31 mouse cellular contexts compared by ENCODE assay signal in genomic region chr11:82421909-82422308, GRCm38 (mm10). TPM values are rescaled to one million over a fixed set of nuclear protein-coding genes. Genes with fewer than 3 reads are reported as not detected.
DNase-seq lines count a peak whose midpoint lies in the region; ATAC-seq and TF ChIP-seq lines count a peak whose summit lies in the region.
"Had no signal": no experiment of that assay in that cellular context is flagged by ENCODE, and none has a peak within 500 bp of the region (broad histone marks: within the 10 kb centered on the region; RNA-seq: fewer than 3 reads in every experiment).

No protein-coding gene starts in this region.

- no peak overlapping the region for H3K4me3 ChIP-seq in left cerebral cortex, adult 2 months
- H3K4me3 ChIP-seq in embryonic facial prominence, embryonic 14.5 days (ENCODE audit: low read depth, low read length) = no peak overlapping the region
- H3K4me3 ChIP-seq: embryonic facial prominence, embryonic 12.5 days; gastrocnemius, adult 2 months; heart, embryonic 12.5 days; kidney, embryonic 15.5 days; liver, embryonic 12.5 days had no signal

- no peaks in the 10 kb centered on the region for H3K27me3 ChIP-seq in embryonic facial prominence, embryonic 14.5 days (replicated peaks; ENCODE audit: control insufficient read depth, insufficient read depth, low read length)
- H3K27me3 ChIP-seq: heart, embryonic 12.5 days; kidney, embryonic 15.5 days; liver, embryonic 12.5 days had no signal

- H3K4me1 ChIP-seq in embryonic facial prominence, embryonic 14.5 days (ENCODE audit: control insufficient read depth, insufficient read depth, low read length) = no peaks in the 10 kb centered on the region
- H3K4me1 ChIP-seq: heart, embryonic 12.5 days; liver, embryonic 12.5 days had no signal

- no peak overlapping the region for H3K4me2 ChIP-seq in embryonic facial prominence, embryonic 14.5 days (ENCODE audit: low read depth, low read length)
- H3K4me2 ChIP-seq: embryonic facial prominence, embryonic 12.5 days; heart, embryonic 12.5 days; kidney, embryonic 15.5 days; liver, embryonic 12.5 days had no signal

- TF ChIP-seq POLR2A in brain, embryonic 14.5 days (IDR thresholded peaks at IDR 0.05; ENCODE audit: borderline replicate concordance, extremely low read depth, insufficient read depth, insufficient read length, poor library complexity, severe bottlenecking) = no peak

- intact Hi-C loops in left cerebral cortex, postnatal 4 days (cut with DNase I) = no loop called here
- intact Hi-C loops in left cerebral cortex, adult 2 months (cut with DNase I) = no loop called here
- intact Hi-C loops in heart, postnatal 10 days (cut with DNase I) = no loop called here

- peak; percentile 50; the same call in 1 of the 2 replicates for ATAC-seq in embryonic facial prominence, embryonic 14.5 days (ENCODE audit: low read depth)
- ATAC-seq: forebrain, embryonic 16.5 days; inflammation-experienced regulatory T-cells, adult 6 months; liver, embryonic 12.5 days; liver, postnatal 0 days; Patski had no signal

- H3K27ac ChIP-seq in left cerebral cortex, adult 2 months = no peak overlapping the region
- no peak overlapping the region for H3K27ac ChIP-seq in embryonic facial prominence, embryonic 14.5 days (replicated peaks; ENCODE audit: low read depth, low read length)
- H3K27ac ChIP-seq: embryonic facial prominence, embryonic 12.5 days; gastrocnemius, adult 2 months; kidney, embryonic 15.5 days; liver, embryonic 12.5 days had no signal

- WGBS in embryonic facial prominence, embryonic 14.5 days = 17% methylated on average over 5 of the region's 5 CpGs

- peak; percentile 9 for DNase-seq in embryo, embryonic 10 days (ENCODE audit: low spot score)
- no peak for DNase-seq in embryo, embryonic 9.5 days (ENCODE audit: extremely low spot score)
- peak; percentile 80 for DNase-seq in left cerebral cortex, postnatal 4 days
- no peak for DNase-seq in left cerebral cortex, adult 2 months (ENCODE audit: extremely low spot score in 1 of 2, low spot score in 2 of 2)
- DNase-seq in brain, embryonic 14.5 days (ENCODE audit: low read depth) = peak; percentile 2
- DNase-seq in embryonic facial prominence, embryonic 14.5 days (ENCODE audit: low spot score) = peak; percentile 12
- DNase-seq in heart, postnatal 10 days = no peak
- no peak for DNase-seq in thymus, postnatal 4 days
- DNase-seq: adrenal gland, postnatal 10 days; cerebellum, adult 11-12 months; cerebellum, postnatal 36 days; gastrocnemius, adult 2 months; gastrocnemius, postnatal 36 days; kidney, adult 18-20 months; kidney, postnatal 25 days; liver, postnatal 0 days; lung, postnatal 36 days; right cerebral cortex, postnatal 25 days; thymus, adult 2 months; thymus, postnatal 36 days had no signal

- H3K36me3 ChIP-seq in embryonic facial prominence, embryonic 14.5 days (ENCODE audit: control insufficient read depth, insufficient read depth, low read length) = no peaks in the 10 kb centered on the region
- H3K36me3 ChIP-seq: embryonic facial prominence, embryonic 12.5 days; heart, embryonic 12.5 days; kidney, embryonic 15.5 days; liver, embryonic 12.5 days had no signal

- no peak overlapping the region for H3K9ac ChIP-seq in embryonic facial prominence, embryonic 14.5 days (ENCODE audit: low read depth, low read length)
- H3K9ac ChIP-seq: embryonic facial prominence, embryonic 12.5 days; heart, embryonic 12.5 days; kidney, embryonic 15.5 days; liver, embryonic 12.5 days; liver, postnatal 0 days had no signal

- no peaks in the 10 kb centered on the region for H3K9me3 ChIP-seq in embryonic facial prominence, embryonic 14.5 days (ENCODE audit: control insufficient read depth, low read length)
- H3K9me3 ChIP-seq: embryonic facial prominence, embryonic 12.5 days; heart, embryonic 12.5 days; kidney, embryonic 15.5 days; liver, embryonic 12.5 days had no signal

- no peak for TF ChIP-seq CTCF in left cerebral cortex, adult 2 months (IDR thresholded peaks at IDR 0.05)
- no peak for TF ChIP-seq CTCF in brain, embryonic 14.5 days (IDR thresholded peaks at IDR 0.05; ENCODE audit: borderline replicate concordance, extremely low read depth, insufficient read depth, insufficient read length)

RNA-seq across cellular contexts. Expression of gene Tmem132e, which starts 33.2 kb away (rescaled TPM):
- 10 to 100 TPM; 16.0 to 16.8 TPM for total RNA-seq in left cerebral cortex, postnatal 4 days (2021)
- total RNA-seq in left cerebral cortex, adult 2 months (2021) = 10 to 100 TPM; 19.2 to 23.7 TPM
- 7.5 and 15.4 TPM in 2 replicates for polyA plus RNA-seq in brain, embryonic 14.5 days (2012; rRNA removed)
- polyA plus RNA-seq in embryonic facial prominence, embryonic 14.5 days (2014; fragmentation: Nextera tagmentation; extraction: Ambion mirVana) = 2.0 TPM in 2 replicates
- total RNA-seq in heart, postnatal 10 days (2021) = under 1 TPM; 0.05 to 0.12 TPM
- total RNA-seq: gastrocnemius, adult 2 months; gastrocnemius, postnatal 36 days; hematopoietic stem cell, adult 5-6 weeks; megakaryocyte, adult 5-6 weeks; MEL had no signal
- polyA plus RNA-seq: heart, postnatal 0 days; inflammation-experienced regulatory T-cells, adult 6 months had no signal

Comparison
In these comparisons a context has a peak if more than half of its experiments do, and no peak if none do; other contexts are left out.
1. DNase-seq: peak in embryo, embryonic 10 days (single experiment), left cerebral cortex, postnatal 4 days (single experiment), brain, embryonic 14.5 days (single experiment) and embryonic facial prominence, embryonic 14.5 days (single experiment); none in embryo, embryonic 9.5 days (single experiment), left cerebral cortex, adult 2 months (0 of 2), heart, postnatal 10 days (0 of 2) and thymus, postnatal 4 days (single experiment).
2. RNA of gene Tmem132e, which starts 33.2 kb away (total RNA-seq): 19.2 to 23.7 TPM in left cerebral cortex, adult 2 months and 16.0 to 16.8 TPM in left cerebral cortex, postnatal 4 days; 0.05 to 0.12 TPM in heart, postnatal 10 days; every median in the first group is over 10 times any median in the second.